Mouse (Mus musculus) E14TG2a.4 (cell line): ENCODE data around the gene Arrb1.
A peak's percentile ranks its signal among the peaks of the same experiment; 100 is the strongest.

Experiments
- H3K27me3 ChIP-seq: 2 replicates; pipeline ENCODE4 v1.6.1; 2014; ENCODE audit warnings: low read length, control low read depth; ENCODE audit not compliant: insufficient read depth
- H3K36me3 ChIP-seq: 2 replicates; pipeline ENCODE4 v1.6.1; 2014; ENCODE audit warnings: low read length, control low read depth; ENCODE audit not compliant: insufficient read depth
- H3K4me1 ChIP-seq: replicated peaks from 2 replicates; pipeline ENCODE4 v1.6.1; 2014; ENCODE audit warnings: low read depth, low read length, control low read depth
- H3K4me3 ChIP-seq: replicated peaks from 2 replicates; pipeline ENCODE4 v1.5.1; 2014; ENCODE audit warnings: mild to moderate bottlenecking, low read length
- H3K9me3 ChIP-seq: 2 replicates; pipeline ENCODE4 v1.6.1; 2014; ENCODE audit warnings: low read length, control low read depth
- CTCF ChIP-seq: conservative IDR thresholded peaks from 2 replicates; pipeline ENCODE4 v1.5.1; 2014; ENCODE audit warnings: low read length
- NANOG ChIP-seq: IDR thresholded peaks from 2 replicates; pipeline ENCODE4 v1.6.1; 2014; ENCODE audit warnings: borderline replicate concordance, low read length, mixed read lengths
- POU5F1 ChIP-seq: IDR thresholded peaks from 2 replicates; pipeline ENCODE4 v1.6.1; 2014; ENCODE audit warnings: low read length, borderline replicate concordance

Arrb1 gene

GRCm38 (mm10) chr7:99559091-99559490 lies 23.8 kb downstream of the Arrb1 start:
- Histone ChIP-seq H3K27me3 (peaks cover 38% of the 10 kb centered on the region), H3K4me1 (peaks cover 56% of the 10 kb centered on the region), H3K4me3 (peak overlapping the region; percentile 51), H3K9me3 (peaks cover 9% of the 10 kb centered on the region), H3K36me3 (no peaks in the 10 kb centered on the region)
- TF ChIP-seq POU5F1 (no peak), CTCF (no peak), NANOG (no peak)

GRCm38 (mm10) chr7:99562478-99562877 lies 27.2 kb downstream of the Arrb1 start:
- Histone ChIP-seq H3K27me3 (peaks cover 55% of the 10 kb centered on the region), H3K36me3 (no peaks in the 10 kb centered on the region), H3K4me3 (no peak overlapping the region), H3K4me1 (peaks cover 52% of the 10 kb centered on the region), H3K9me3 (peaks cover 1% of the 10 kb centered on the region)
- TF ChIP-seq NANOG: no peak
- TF ChIP-seq CTCF: no peak
- TF ChIP-seq POU5F1: no peak

- peaks cover 48% of the 10 kb centered on the region for H3K4me1 ChIP-seq
- H3K36me3 ChIP-seq: no peaks in the 10 kb centered on the region
- H3K27me3 ChIP-seq: peaks cover 53% of the 10 kb centered on the region
- no peak for TF ChIP-seq NANOG
- no peak for TF ChIP-seq POU5F1
- TF ChIP-seq CTCF: no peak
- H3K9me3 ChIP-seq: no peaks in the 10 kb centered on the region
- H3K4me3 ChIP-seq: no peak overlapping the region
Observed at GRCm38 (mm10) chr7:99563224-99563623, 28.0 kb downstream of the Arrb1 start.

GRCm38 (mm10) chr7:99565325-99565881 lies 30.1 kb downstream of the Arrb1 start:
- H3K4me3 ChIP-seq: no peak overlapping the region
- H3K4me1 ChIP-seq: peaks cover 30% of the 10 kb centered on the region
- no peak for TF ChIP-seq POU5F1
- TF ChIP-seq NANOG: no peak
- TF ChIP-seq CTCF: no peak
- H3K36me3 ChIP-seq: no peaks in the 10 kb centered on the region
- H3K27me3 ChIP-seq: peaks cover 51% of the 10 kb centered on the region
- no peaks in the 10 kb centered on the region for H3K9me3 ChIP-seq

- no peak overlapping the region for H3K4me3 ChIP-seq
- TF ChIP-seq NANOG (no peak), POU5F1 (no peak), CTCF (no peak)
- H3K36me3 ChIP-seq: no peaks in the 10 kb centered on the region
- no peaks in the 10 kb centered on the region for H3K9me3 ChIP-seq
- peaks cover 33% of the 10 kb centered on the region for H3K27me3 ChIP-seq
- peaks cover 23% of the 10 kb centered on the region for H3K4me1 ChIP-seq
Observed at GRCm38 (mm10) chr7:99570680-99571079, 35.4 kb downstream of the Arrb1 start.

GRCm38 (mm10) chr7:99572931-99573330 lies 37.7 kb downstream of the Arrb1 start:
- no peak overlapping the region for H3K4me3 ChIP-seq
- H3K27me3 ChIP-seq: peaks cover 28% of the 10 kb centered on the region
- TF ChIP-seq CTCF: no peak
- TF ChIP-seq POU5F1: no peak
- no peak for TF ChIP-seq NANOG
- no peaks in the 10 kb centered on the region for H3K36me3 ChIP-seq
- no peaks in the 10 kb centered on the region for H3K9me3 ChIP-seq
- peaks cover 22% of the 10 kb centered on the region for H3K4me1 ChIP-seq

- H3K27me3 ChIP-seq: peaks cover 29% of the 10 kb centered on the region
- H3K4me3 ChIP-seq: no peak overlapping the region
- H3K9me3 ChIP-seq: no peaks in the 10 kb centered on the region
- no peaks in the 10 kb centered on the region for H3K36me3 ChIP-seq
- TF ChIP-seq POU5F1: no peak
- TF ChIP-seq NANOG: no peak
- TF ChIP-seq CTCF: no peak
- peaks cover 22% of the 10 kb centered on the region for H3K4me1 ChIP-seq
Observed at GRCm38 (mm10) chr7:99573351-99573750, 38.1 kb downstream of the Arrb1 start.

GRCm38 (mm10) chr7:99578246-99578645 lies 43.0 kb downstream of the Arrb1 start:
- TF ChIP-seq POU5F1 (no peak), CTCF (no peak), NANOG (no peak)
- Histone ChIP-seq H3K4me3 (no peak overlapping the region), H3K27me3 (peaks cover 35% of the 10 kb centered on the region)

More at GRCm38 (mm10) chr7:99578246-99578645, 43.0 kb downstream of the Arrb1 start:
- H3K9me3 ChIP-seq: no peaks in the 10 kb centered on the region
- no peaks in the 10 kb centered on the region for H3K36me3 ChIP-seq
- H3K4me1 ChIP-seq: peaks cover 25% of the 10 kb centered on the region
